Mouse (Mus musculus) liver, embryonic 12.5 days (tissue): Measurements from ENCODE around the gene Krt14. TPM values are rescaled to one million over a fixed set of nuclear protein-coding genes. Genes with fewer than 3 reads are reported as not detected.
"Not testable (repeated sequence)": the region's sequence is repeated elsewhere in the genome, so short reads cannot be mapped to it uniquely, and the experiment has no call there.

Experiments
- ATAC-seq: fragments of 200-750 bp; cut with Nextera tagmentation; 2 replicates; pipeline ENCODE4 v1.8.0; 2017; ENCODE audit warnings: moderate number of reproducible peaks, mild to moderate bottlenecking, moderate library complexity
- H3K27ac ChIP-seq: fragments of 300-500 bp; sonication (generic); 2 replicates; pipeline ENCODE4 v1.5.1; 2016; ENCODE audit warnings: mild to moderate bottlenecking
- H3K27me3 ChIP-seq: fragments of 300-500 bp; sonication (generic); replicated peaks from 2 replicates; pipeline ENCODE4 v1.6.1; 2016; ENCODE audit warnings: mild to moderate bottlenecking, moderate library complexity
- H3K36me3 ChIP-seq: fragments of 300-500 bp; sonication (generic); 2 replicates; pipeline ENCODE4 v1.6.1; 2016; ENCODE audit warnings: mild to moderate bottlenecking, moderate library complexity
- H3K4me1 ChIP-seq: fragments of 300-500 bp; sonication (generic); 2 replicates; pipeline ENCODE4 v1.6.1; 2016
- H3K4me2 ChIP-seq: fragments of 300-500 bp; sonication (generic); 2 replicates; pipeline ENCODE4 v1.6.1; 2016; ENCODE audit warnings: mild to moderate bottlenecking, moderate library complexity
- H3K4me3 ChIP-seq: fragments of 300-500 bp; sonication (generic); 2 replicates; pipeline ENCODE4 v1.5.1; 2016; ENCODE audit warnings: mild to moderate bottlenecking, moderate library complexity
- H3K9ac ChIP-seq: fragments of 300-500 bp; sonication (generic); 2 replicates; pipeline ENCODE4 v1.6.1; 2016; ENCODE audit warnings: mild to moderate bottlenecking, moderate library complexity
- H3K9me3 ChIP-seq: fragments of 300-500 bp; sonication (generic); replicated peaks from 2 replicates; pipeline ENCODE4 v1.6.1; 2016; ENCODE audit warnings: mild to moderate bottlenecking, moderate library complexity
- WGBS: fragments of 180-500 bp; shearing (Covaris S2); methylation state at CpG from one replicate; pipeline ENCODE4 v1.1.7; 2016; ENCODE audit not compliant: insufficient replicate concordance; 5-methylcytosine and 5-hydroxymethylcytosine counted together
- polyA plus RNA-seq: library from polyadenylated mRNA; unstranded; fragments of >200 nt; fragmentation: Nextera tagmentation; extraction: Ambion mirVana; gene quantifications from 2 replicates; pipeline ENCODE4 v1.2.1, GENCODE M21; 2016

Gene Krt14
- 1.1 and 1.7 TPM in 2 replicates for polyA plus RNA-seq

DNA sequence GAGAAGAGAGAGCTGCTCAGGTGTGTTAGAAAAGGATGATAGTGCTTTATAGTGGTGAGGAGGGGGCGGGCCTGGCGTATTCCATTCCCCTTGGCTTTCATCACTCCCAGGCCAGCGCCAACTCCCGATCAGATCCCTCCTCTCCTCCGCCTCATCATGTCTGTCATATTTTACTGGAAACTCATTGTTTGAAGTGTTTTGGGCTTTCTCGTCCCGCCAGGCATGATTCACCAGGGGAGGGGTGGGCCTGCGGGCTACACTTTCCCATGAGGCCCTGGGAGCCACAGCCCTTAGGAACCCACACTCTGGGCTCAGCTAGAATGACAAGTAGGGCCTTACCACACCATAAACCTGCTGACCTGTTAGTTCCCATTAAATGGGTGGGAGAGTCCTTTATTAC lies at the start of gene Krt14:
Gene Krt14 (minus strand): TSS at position 51 of the 400 bp plus-strand sequence.
- ATAC-seq = no peak
- Histone ChIP-seq H3K27ac (no peak within 1 kb of the TSS), H3K4me3 (no peak within 1 kb of the TSS)

DNA sequence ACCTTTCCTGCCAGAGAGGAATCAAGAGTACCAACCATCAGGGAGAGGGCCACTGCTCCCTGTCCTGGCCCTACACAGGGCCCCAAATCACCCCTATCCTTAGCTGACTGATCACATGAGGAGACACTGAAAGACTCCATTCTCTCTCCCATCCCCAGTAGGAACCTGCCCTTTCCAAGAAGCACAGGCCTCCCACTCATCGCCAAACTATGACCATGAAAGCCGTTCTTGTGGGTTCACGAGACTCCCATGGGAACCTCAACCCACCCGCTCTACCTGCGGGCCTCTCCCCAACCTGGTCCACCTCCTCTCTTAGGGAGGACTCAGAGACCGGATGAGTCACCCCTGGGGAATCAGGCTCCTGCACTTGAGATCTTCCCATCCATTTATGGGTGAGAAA lies 48.2 kb upstream of the Krt14 start:
- Histone ChIP-seq H3K4me3 (no peak overlapping the region), H3K9ac (no peak overlapping the region), H3K27me3 (no peaks in the 10 kb centered on the region), H3K4me1 (no peaks in the 10 kb centered on the region), H3K9me3 (no peaks in the 10 kb centered on the region), H3K36me3 (no peaks in the 10 kb centered on the region), H3K4me2 (no peak overlapping the region), H3K27ac (no peak overlapping the region)
- WGBS = 82% methylated on average over 6 of the region's 6 CpGs
- no peak for ATAC-seq

More for the DNA sequence above, at the start of gene Krt14:
- Histone ChIP-seq H3K9me3 (no peaks in the 10 kb centered on the region), H3K36me3 (no peaks in the 10 kb centered on the region), H3K9ac (no peak within 1 kb of the TSS), H3K27me3 (no peaks in the 10 kb centered on the region), H3K4me1 (no peaks in the 10 kb centered on the region), H3K4me2 (no peak within 1 kb of the TSS)
- WGBS = 62% methylated on average over 8 of the region's 8 CpGs

DNA sequence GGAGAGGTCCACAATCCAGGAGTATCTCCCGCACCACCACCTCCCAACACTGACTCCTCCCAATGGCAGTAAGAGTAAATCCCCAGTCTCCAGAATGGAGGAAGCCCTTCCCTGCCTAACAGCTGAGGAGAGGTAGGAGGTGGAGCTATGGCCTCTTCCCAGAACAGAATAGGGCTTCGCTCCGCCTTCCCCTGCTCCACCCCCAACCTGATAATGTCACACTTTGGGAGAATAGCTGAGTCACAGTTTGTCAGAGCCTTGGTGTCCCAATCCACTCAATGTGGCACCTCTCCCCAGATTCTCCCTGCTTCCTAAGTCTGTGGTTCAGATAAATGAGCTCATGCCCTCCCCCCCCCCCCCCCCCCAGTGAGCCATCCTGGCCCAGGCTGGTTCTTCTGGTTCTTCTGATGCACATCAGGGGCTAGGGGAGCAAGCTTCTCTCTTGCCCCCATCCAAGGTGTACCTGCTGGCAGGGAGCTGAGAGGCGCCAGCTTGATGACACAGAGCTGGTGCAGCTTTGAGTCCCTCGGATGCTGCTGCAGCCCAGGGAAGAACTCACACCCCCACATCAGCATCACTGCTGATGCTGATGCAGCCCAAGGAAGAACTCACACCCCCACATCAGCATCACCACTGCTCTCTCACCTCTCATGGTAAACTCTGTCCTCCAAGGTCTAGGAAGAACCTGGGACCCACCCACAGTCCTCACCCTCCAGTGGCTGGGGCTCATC lies 47.2 kb upstream of the Krt14 start:
- H3K4me3 ChIP-seq = no peak overlapping the region
- H3K27ac ChIP-seq = no peak overlapping the region
- H3K9me3 ChIP-seq = no peaks in the 10 kb centered on the region
- 44% methylated on average over 5 of the region's 5 CpGs for WGBS
- H3K27me3 ChIP-seq = no peaks in the 10 kb centered on the region
- peak; percentile 51; the same call in 1 of the 2 replicates for ATAC-seq
- H3K4me2 ChIP-seq = no peak overlapping the region
- H3K36me3 ChIP-seq = no peaks in the 10 kb centered on the region
- no peak overlapping the region for H3K9ac ChIP-seq
- H3K4me1 ChIP-seq = no peaks in the 10 kb centered on the region

DNA sequence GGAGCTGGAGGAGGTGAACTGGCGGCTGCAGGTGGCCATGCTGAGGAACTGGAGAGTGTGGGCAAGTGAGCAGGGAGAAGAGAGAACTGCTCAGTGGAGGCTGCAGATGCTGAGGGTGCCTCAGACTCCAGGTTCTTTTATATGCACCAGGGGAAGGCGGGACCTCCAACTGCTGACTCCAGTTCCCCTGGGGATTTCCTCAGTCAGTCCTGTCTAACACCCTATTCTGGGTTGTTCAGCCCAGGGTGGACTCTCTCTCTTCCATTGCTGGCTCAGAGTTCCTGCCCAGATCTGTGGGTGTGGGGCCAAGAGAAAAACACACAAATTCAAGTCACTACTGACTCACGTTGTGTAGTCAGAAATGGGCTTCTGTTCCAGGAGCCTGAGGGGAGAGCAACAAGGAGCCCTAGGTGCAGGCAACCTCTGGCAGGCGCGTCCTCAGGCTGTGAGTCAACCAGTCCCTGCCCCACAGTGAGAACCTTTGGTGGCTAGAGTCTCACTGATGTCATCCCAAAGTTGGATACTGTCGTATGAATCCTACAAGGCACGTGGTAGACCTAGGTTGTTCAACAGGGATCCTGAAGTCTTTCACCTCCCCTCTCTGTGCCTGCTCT lies 41.6 kb upstream of the Krt14 start, which contains the start of gene Krt16:
Gene Krt16 (minus strand): TSS at position 51 of the 614 bp plus-strand sequence.
- H3K9ac ChIP-seq = no peak within 1 kb of the TSS
- WGBS = 56% methylated on average over 7 of the region's 7 CpGs
- H3K4me1 ChIP-seq = no peaks in the 10 kb centered on the region
- no peak within 1 kb of the TSS for H3K27ac ChIP-seq
- H3K36me3 ChIP-seq = no peaks in the 10 kb centered on the region
- H3K9me3 ChIP-seq = no peaks in the 10 kb centered on the region
- H3K4me2 ChIP-seq = no peak within 1 kb of the TSS
- no peak within 1 kb of the TSS for H3K4me3 ChIP-seq
- no peak for ATAC-seq
- H3K27me3 ChIP-seq = no peaks in the 10 kb centered on the region

DNA sequence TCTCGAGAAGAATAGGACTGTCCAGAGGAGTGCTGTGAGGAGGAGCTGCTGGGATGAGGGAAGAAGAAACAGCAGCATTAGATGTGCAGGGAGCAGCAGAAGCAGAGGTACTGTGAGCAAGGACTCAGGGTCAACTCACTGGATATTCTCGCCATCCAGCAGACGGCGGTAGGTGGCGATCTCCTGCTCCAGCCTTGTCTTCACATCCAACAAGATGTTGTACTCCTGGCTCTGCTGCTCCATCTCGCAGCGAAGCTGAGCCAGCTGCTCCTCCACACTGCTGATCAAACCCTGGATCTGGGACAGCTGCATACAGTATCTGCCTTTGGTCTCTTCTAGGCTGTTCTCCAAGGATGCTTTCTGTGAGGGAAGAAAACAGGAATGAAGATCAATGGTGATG lies 39.1 kb upstream of the Krt14 start:
- H3K4me2 ChIP-seq, H3K27ac ChIP-seq, ATAC-seq, H3K9me3 ChIP-seq, H3K4me1 ChIP-seq, H3K27me3 ChIP-seq, H3K9ac ChIP-seq, H3K36me3 ChIP-seq, H3K4me3 ChIP-seq: not testable (repeated sequence)
- WGBS = 46% methylated on average over 7 of the region's 7 CpGs

DNA sequence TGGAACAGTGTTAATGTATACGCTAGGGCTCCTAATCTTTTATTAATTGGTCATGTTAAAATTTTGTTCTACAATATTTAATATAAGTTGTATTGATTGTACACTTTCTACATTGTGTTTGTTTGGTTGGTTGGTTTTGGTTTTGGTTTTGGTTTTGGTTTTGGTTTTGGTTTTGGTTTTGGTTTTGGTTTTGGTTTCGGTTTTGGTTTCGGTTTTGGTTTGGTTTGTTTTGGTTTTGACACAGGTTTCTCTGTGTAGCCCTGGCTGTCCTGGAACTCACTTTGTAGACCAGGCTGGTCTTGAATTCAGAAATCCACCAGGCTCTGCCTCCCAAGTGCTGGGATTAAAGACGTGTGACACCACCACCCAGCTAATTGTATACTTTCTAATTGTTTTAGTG lies 32.9 kb upstream of the Krt14 start:
- not testable (repeated sequence) for H3K9ac ChIP-seq, H3K27ac ChIP-seq, ATAC-seq, H3K9me3 ChIP-seq, H3K4me1 ChIP-seq, H3K27me3 ChIP-seq, H3K4me3 ChIP-seq, H3K36me3 ChIP-seq, H3K4me2 ChIP-seq
- WGBS = 79% methylated on average over 4 of the region's 4 CpGs

DNA sequence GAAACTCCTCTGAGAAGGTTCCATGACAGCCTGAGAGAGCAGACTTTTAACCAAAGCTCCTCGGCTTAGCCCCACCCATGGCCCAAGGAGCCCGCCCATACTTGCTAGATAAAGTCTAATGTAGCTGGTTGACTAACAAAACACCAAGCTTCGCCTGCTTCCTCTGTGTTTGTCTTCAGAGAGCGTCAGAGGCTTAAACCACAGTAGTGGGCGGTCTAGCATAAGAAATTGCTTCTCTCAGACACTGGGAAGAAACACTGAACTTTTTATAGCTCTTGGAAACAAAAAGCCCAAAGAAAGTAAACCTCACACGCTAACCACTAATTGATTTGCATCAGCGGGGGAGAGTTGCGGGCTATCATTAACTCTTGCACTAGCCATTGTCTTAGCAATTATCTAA lies 14.4 kb upstream of the Krt14 start:
- WGBS = 47% methylated on average over 8 of the region's 8 CpGs
- no peak for ATAC-seq
- Histone ChIP-seq H3K36me3 (no peaks in the 10 kb centered on the region), H3K4me3 (no peak overlapping the region), H3K4me1 (no peaks in the 10 kb centered on the region), H3K4me2 (no peak overlapping the region), H3K27me3 (no peaks in the 10 kb centered on the region), H3K9me3 (peaks cover 6% of the 10 kb centered on the region), H3K27ac (no peak overlapping the region), H3K9ac (no peak overlapping the region)

DNA sequence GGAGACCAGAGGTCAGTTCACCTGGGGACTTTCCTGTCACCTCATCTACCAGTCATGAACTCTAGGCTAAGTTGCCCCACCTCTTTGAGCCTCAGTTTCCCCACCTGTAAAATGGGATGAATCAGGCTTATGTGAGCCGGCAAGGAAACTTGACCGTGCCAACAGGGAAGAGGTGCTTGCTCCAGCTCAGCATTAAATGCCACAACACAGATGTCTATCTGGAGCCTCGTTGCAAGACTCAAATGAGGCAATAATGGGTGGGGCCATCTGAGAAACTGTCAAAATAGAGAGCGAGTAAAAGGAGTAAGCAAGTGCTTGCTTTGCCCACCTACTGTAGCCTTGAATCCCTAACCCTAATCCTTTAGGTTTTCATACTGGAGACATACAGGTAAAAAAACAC lies 12.0 kb upstream of the Krt14 start:
- H3K4me2 ChIP-seq = no peak overlapping the region
- ATAC-seq = no peak
- no peaks in the 10 kb centered on the region for H3K36me3 ChIP-seq
- H3K9ac ChIP-seq = no peak overlapping the region
- no peaks in the 10 kb centered on the region for H3K27me3 ChIP-seq
- no peaks in the 10 kb centered on the region for H3K4me1 ChIP-seq
- WGBS = 66% methylated on average over 4 of the region's 4 CpGs
- H3K4me3 ChIP-seq = no peak overlapping the region
- no peaks in the 10 kb centered on the region for H3K9me3 ChIP-seq
- H3K27ac ChIP-seq = no peak overlapping the region

DNA sequence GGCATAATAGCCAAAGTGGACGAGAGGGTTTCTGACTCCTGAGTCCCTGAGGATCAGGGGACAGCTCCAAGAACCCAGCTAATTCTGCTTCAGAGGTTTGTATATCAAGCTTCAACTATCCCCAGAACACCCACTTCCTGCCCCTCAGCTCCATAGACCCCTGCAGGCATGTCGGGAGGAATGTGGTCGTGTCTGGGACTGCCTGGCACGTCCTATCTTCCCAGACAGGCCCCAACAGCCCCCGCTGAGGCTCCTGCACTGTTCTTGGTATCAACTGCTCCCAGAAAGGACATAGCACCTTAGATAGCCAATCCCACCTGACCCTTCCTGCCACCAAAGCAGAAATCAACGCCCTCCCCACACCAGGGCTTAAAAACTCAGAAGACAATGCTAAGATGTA lies 1.2 kb upstream of the Krt14 start:
- ATAC-seq = no peak
- Histone ChIP-seq H3K27ac (no peak overlapping the region), H3K4me1 (no peaks in the 10 kb centered on the region), H3K27me3 (no peaks in the 10 kb centered on the region), H3K4me3 (no peak overlapping the region), H3K4me2 (no peak overlapping the region), H3K9me3 (no peaks in the 10 kb centered on the region), H3K36me3 (no peaks in the 10 kb centered on the region), H3K9ac (no peak overlapping the region)
- 24% methylated on average over 6 of the region's 6 CpGs for WGBS

DNA sequence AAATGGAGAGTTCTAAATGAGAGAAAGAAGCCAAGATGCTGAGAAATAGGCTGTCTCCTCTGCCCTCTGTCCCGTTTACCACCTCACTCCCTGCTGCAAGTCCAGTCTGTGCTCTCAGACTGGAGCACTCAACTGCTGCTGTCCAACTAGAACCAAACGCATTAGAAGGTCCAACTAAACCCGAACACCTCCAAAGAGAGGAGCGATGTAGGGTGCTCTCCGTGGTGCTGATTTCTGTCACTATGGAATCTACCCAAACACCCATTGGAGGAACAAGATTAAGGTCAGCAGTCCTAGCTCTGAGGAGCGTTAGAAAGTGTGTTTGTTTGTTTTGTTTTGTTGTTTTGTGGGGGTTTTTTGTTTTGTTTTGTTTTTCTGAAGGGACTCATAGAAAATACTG lies 3.9 kb downstream of the Krt14 start:
- Histone ChIP-seq H3K27ac (no peak overlapping the region), H3K4me1 (no peaks in the 10 kb centered on the region), H3K4me2 (no peak overlapping the region), H3K4me3 (no peak overlapping the region), H3K9me3 (no peaks in the 10 kb centered on the region), H3K9ac (no peak overlapping the region), H3K27me3 (no peaks in the 10 kb centered on the region), H3K36me3 (no peaks in the 10 kb centered on the region)
- no peak for ATAC-seq
- 16% methylated on average over 6 of the region's 6 CpGs for WGBS

DNA sequence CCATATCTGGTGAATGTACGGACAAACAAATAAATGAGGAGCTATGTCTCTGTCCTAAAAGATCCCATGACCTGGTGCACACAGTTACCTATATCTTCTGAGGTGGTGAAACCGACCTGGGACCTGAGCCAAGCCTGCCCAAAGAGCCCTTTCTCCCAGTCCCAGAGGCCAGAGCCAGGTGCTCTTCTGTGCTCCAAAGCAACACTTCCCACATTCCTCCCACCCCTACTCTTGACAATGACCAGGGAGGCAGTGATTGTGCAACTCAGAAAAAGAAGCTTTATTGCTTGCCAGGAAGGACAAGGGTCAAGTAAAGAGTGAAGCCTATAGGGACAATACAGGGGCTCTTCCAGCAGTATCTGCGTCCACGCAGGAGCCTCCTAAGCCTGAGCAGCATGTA lies 4.4 kb downstream of the Krt14 start:
- Histone ChIP-seq H3K9ac (no peak overlapping the region), H3K36me3 (no peaks in the 10 kb centered on the region), H3K27ac (no peak overlapping the region), H3K4me3 (no peak overlapping the region), H3K4me2 (no peak overlapping the region), H3K9me3 (no peaks in the 10 kb centered on the region), H3K4me1 (no peaks in the 10 kb centered on the region), H3K27me3 (no peaks in the 10 kb centered on the region)
- WGBS = 69% methylated on average over 4 of the region's 4 CpGs
- no peak for ATAC-seq

DNA sequence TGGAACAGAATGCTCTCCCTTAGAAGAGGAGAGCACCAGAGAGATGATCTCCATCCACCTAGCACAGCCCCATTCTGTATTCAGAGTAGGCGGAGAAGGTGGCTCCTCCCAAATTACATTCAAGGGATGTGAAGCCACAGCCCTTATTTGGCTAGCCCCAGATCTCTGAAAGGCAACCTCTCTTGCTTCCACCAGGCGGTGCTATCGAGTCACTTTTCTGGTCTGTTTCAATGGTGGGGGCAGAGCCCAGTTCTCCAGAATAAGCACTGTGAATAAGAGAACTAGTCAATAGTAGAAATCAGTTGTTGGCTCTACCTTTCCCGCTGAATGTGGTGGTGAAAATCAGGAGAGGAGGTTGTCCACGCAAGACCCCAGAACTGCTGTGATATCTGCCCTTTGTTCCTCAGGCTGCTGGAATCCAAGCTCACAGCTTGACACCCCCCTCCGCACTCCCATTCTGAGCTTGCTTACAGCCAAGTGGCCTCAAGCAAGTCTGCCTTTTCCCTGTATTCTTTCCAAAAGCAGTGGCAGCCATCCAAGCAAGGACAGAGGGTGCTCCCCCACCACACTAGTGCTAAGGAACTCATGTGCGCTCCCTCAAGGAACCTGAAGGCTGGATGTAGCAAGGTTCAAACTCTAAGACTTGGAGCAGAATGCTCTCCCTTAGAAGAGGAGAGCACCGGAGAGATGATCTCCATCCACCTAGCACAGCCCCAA lies 7.1 kb downstream of the Krt14 start:
- H3K9me3 ChIP-seq = no peaks in the 10 kb centered on the region
- no peak overlapping the region for H3K9ac ChIP-seq
- H3K27ac ChIP-seq = no peak overlapping the region
- H3K4me2 ChIP-seq = no peak overlapping the region
- no peaks in the 10 kb centered on the region for H3K36me3 ChIP-seq
- H3K27me3 ChIP-seq = no peaks in the 10 kb centered on the region
- H3K4me1 ChIP-seq = no peaks in the 10 kb centered on the region
- 38% methylated on average over 8 of the region's 8 CpGs for WGBS
- no peak for ATAC-seq
- H3K4me3 ChIP-seq = no peak overlapping the region
